Mouse (Mus musculus): ENCODE measurements around the gene Siglece.

Siglece gene

GRCm38 (mm10) chr7:43625794-43626422, 34.1 kb downstream of the Siglece start:
- DNase-seq (ENCODE audit: low spot score): no peak

DNA sequence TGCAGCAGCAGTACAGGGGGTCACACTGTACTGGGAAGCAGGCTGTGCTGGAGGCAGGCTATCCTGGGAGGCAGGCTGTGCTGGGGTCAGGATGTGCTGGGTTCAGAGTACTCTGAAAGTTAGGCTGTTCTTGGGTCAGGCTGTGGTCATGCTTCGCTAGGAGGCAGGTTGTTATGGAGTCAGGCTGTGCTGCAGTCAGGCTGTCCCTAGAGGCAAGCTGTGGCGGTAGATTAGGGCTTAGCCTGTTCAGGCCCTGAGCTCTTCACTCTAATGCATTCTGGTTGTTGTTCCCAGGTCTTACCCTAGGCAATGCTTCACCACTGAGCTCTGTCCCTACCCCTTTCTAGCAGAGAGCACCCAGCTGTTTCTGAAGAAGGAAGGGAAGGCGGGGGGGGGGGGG, 34.9 kb downstream of the Siglece start:
- DNase-seq (ENCODE audit: low spot score): no peak

- no peak for DNase-seq (ENCODE audit: low spot score)
Measured at GRCm38 (mm10) chr7:43623819-43624218, 36.1 kb downstream of the Siglece start.

GRCm38 (mm10) chr7:43622927-43623326, 37.0 kb downstream of the Siglece start:
- DNase-seq (ENCODE audit: low spot score): no peak

DNA sequence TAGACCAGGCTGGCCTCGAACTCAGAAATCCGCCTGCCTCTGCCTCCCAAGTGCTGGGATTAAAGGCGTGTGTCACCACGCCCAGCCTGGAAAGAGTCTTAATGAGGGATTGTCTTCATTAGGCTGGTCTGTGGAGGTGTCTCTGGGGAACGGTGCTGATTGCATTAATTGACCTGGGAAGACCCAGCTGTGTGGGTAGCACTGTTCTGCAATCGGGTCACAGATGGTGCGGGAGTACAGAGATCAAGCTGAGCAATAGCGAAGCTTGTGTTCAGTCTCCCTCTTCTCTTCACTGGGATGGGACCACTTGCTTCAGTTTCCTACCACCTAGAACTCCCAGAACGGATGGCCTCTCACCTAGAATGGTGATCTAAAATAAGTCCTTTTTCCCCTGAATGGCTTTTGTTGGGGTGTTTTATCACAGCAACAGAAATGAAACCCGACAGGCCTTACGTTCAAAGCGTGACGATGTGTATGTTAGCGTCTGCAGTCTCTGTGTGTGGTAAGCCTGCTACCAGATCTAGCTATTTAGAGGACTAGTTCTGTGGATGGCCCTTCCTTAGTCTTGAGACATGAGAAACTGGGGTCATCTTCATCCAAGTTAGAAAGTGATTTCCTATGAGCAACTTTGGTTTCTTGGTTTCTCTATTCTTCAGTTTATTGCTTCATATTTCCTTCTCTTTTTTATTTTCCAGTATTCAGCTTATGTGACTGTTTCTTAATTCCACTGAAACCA, 46.0 kb downstream of the Siglece start:
- no peak for DNase-seq (ENCODE audit: low spot score)

DNA sequence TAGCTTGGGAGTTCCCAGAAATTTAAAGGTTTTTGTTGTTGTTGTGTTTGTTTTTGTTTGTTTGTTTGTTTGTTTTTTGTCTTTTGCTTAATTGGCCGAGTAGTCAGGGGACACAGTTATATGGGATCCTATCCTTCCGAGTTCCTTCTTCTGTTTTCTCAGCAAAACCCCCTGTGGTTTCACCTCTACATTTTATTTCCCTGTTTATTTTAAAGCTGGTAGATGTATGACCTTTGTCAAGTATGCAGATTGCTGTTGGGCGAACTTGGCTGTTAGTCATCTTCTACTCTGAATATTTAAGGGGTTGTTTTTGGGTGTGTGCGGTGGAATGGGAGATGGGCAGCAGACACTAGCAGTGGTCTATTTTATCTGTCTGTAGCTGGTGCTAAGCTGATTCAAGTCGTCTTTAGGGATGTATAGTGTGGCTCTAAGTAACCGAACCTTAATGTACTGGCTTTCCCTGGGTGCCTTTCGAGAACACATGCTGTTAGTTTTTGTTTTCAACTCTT, 51.6 kb downstream of the Siglece start:
- no peak for DNase-seq (ENCODE audit: low spot score)

- no peak for DNase-seq (ENCODE audit: low spot score)
Measured at GRCm38 (mm10) chr7:43607743-43608287, 52.1 kb downstream of the Siglece start.

DNA sequence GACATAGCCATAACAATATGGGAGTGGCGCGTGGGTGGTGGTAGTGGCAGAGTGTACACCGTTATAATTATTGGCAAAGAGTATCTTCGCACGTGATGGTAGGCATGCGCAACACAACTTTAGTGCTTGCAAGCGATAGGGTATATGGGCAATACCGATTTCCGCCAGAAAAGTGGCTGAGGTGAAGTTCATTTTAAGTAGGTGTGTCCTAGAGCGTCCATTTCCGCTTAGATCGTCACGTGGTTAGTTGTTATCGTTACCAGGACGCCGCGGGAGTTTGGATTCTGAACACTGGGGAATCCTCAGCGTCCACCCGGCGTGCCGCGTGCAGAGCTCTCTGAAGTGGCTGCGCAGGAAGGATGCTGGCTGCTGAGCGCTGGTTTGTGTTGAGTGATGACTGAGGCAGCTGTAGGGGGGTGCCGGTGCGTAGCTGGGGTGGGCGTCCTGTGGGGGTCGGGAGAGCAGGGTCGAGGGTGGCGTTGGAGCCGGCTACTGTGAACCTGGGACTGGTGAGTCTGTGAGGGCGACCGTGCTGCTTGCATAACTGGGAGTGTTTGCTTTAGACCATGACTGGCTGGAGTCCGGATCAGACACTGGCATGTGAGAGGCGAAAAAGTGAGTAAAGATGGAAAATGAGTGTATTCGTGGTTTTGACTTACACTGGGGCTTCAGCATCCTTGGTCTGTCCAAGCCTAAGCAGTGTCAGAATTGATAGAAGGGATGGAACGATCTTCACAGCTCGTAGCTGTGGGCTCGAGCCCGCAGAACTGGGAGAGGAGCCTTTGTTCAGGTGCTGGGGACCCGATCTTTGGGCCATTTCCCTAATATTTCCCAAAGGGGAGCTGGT, 52.8 kb downstream of the Siglece start, which contains the start of gene Zfp819:
TSS of gene Zfp819 (plus strand) at position 274 of the 847 bp plus-strand sequence.
- DNase-seq (ENCODE audit: low spot score): peak; percentile 36

DNA sequence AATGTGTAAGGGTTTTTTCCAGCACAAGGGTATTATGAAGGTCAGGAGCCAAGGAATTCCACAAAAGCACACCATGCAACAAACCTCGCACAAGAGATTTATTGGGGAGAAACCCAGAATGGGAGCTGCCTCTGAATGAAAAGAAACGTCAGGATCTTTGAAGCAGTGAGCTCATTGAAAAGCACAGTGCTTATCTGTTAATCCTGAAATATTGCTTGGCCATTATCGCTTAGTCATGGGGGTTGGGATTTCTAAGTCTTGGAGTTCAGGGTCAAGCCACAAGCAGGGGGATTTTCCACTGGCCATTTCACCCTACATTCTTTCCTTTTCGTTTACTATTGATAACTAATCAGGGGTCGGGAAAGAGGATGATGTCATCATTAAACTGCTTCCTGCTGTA, 58.1 kb downstream of the Siglece start:
- no peak for DNase-seq (ENCODE audit: low spot score)

All from left cerebral cortex, adult 11 months (tissue).